Mouse (Mus musculus) stomach, adult 2 months (tissue): ENCODE measurements around the gene Mis18a. TPM values are rescaled to one million over a fixed set of nuclear protein-coding genes. Genes with fewer than 3 reads are reported as not detected.

Experiments used
- polyA plus RNA-seq: library from polyadenylated mRNA; depleted of rRNA; stranded (reverse); fragments of >200 nt; gene quantifications from 2 replicates; pipeline ENCODE4 v1.2.3, GENCODE M21; 2012; rRNA removed

Gene Mis18a
- polyA plus RNA-seq: 3.5 and 3.9 TPM in 2 replicates

GRCm38 (mm10) chr16:90727233-90728115, at the start of gene Mis18a:
Gene Mis18a, minus strand, starts transcription at chr16:90727404.

GRCm38 (mm10) chr16:90738092-90738956, 11.1 kb upstream of the Mis18a start, which contains the start of gene Mrap:
Gene Mrap, plus strand, starts transcription at chr16:90738207.

Other genes with a start within 250 kb of the Mis18a start
- gene Mrap, start 10.8 kb upstream of the Mis18a start, polyA plus RNA-seq: 2.8 and 7.3 TPM in 2 replicates
- gene Urb1, start 83.0 kb upstream of the Mis18a start, polyA plus RNA-seq: 1.4 TPM in 2 replicates
- gene Eva1c, start 99.3 kb upstream of the Mis18a start, polyA plus RNA-seq: 2.4 and 3.8 TPM in 2 replicates
- 20.7 and 33.1 TPM in 2 replicates for gene Cfap298, start 207.7 kb upstream of the Mis18a start, polyA plus RNA-seq